In genomic region chr11:120311561-120311960, GRCm38 (mm10) we compare ENCODE assay signal across 8 mouse cellular contexts. TPM values are rescaled to one million over a fixed set of nuclear protein-coding genes. Genes with fewer than 3 reads are reported as not detected.
DNase-seq lines count a peak whose midpoint lies in the region; ATAC-seq lines count a peak whose summit lies in the region.

No protein-coding gene starts in this region.

- DNase-seq in kidney, postnatal 14 days = no peak
- DNase-seq in embryonic facial prominence, embryonic 14.5 days (ENCODE audit: low spot score) = peak; percentile 40
- peak; percentile 71 for DNase-seq in lung, postnatal 36 days
- DNase-seq in left cerebral cortex, postnatal 4 days = no peak
- no peak for DNase-seq in thymus, postnatal 0 days (ENCODE audit: low spot score)
- no peak for DNase-seq in B cell, adult 2 months

- intact Hi-C loops in left cerebral cortex, postnatal 4 days (cut with DNase I) = no loop called here

- H3K4me2 ChIP-seq in kidney, embryonic 15.5 days = peak overlapping the region; percentile 77
- peak overlapping the region; percentile 78 for H3K4me2 ChIP-seq in embryonic facial prominence, embryonic 14.5 days (ENCODE audit: low read depth, low read length)
- peak overlapping the region; percentile 71 for H3K4me2 ChIP-seq in intestine, embryonic 15.5 days (replicated peaks)

- H3K36me3 ChIP-seq in kidney, embryonic 15.5 days = no peaks in the 10 kb centered on the region
- H3K36me3 ChIP-seq in embryonic facial prominence, embryonic 14.5 days (ENCODE audit: control insufficient read depth, insufficient read depth, low read length) = no peaks in the 10 kb centered on the region
- H3K36me3 ChIP-seq in intestine, embryonic 15.5 days = no peaks in the 10 kb centered on the region

- WGBS in kidney, embryonic 15.5 days = 35% methylated on average over 10 of the region's 10 CpGs
- 42% methylated on average over 10 of the region's 10 CpGs for WGBS in embryonic facial prominence, embryonic 14.5 days
- WGBS in intestine, embryonic 15.5 days = 42% methylated on average over 10 of the region's 10 CpGs

- peak overlapping the region; percentile 21; the same call in 1 of the 2 replicates for H3K9ac ChIP-seq in kidney, embryonic 15.5 days
- peak overlapping the region; percentile 72 for H3K9ac ChIP-seq in embryonic facial prominence, embryonic 14.5 days (ENCODE audit: low read depth, low read length)
- H3K9ac ChIP-seq in intestine, embryonic 15.5 days = peak overlapping the region; percentile 61; the same call in 1 of the 2 replicates

- ATAC-seq in kidney, embryonic 15.5 days (replicated peaks; ENCODE audit: low FRiP score) = no peak
- no peak for ATAC-seq in embryonic facial prominence, embryonic 14.5 days (ENCODE audit: low read depth)
- ATAC-seq in intestine, embryonic 15.5 days = no peak

- H3K9me3 ChIP-seq in kidney, embryonic 15.5 days (replicated peaks) = no peaks in the 10 kb centered on the region
- H3K9me3 ChIP-seq in embryonic facial prominence, embryonic 14.5 days (ENCODE audit: control insufficient read depth, low read length) = no peaks in the 10 kb centered on the region
- H3K9me3 ChIP-seq in intestine, embryonic 15.5 days = no peaks in the 10 kb centered on the region

- peak overlapping the region; percentile 45 for H3K4me3 ChIP-seq in kidney, embryonic 15.5 days (replicated peaks)
- peak overlapping the region; percentile 40 for H3K4me3 ChIP-seq in embryonic facial prominence, embryonic 14.5 days (ENCODE audit: low read depth, low read length)
- H3K4me3 ChIP-seq in intestine, embryonic 15.5 days (replicated peaks) = peak overlapping the region; percentile 40

- H3K4me1 ChIP-seq in kidney, embryonic 15.5 days = peaks cover 57% of the 10 kb centered on the region
- peaks cover 22% of the 10 kb centered on the region for H3K4me1 ChIP-seq in embryonic facial prominence, embryonic 14.5 days (ENCODE audit: control insufficient read depth, insufficient read depth, low read length)
- H3K4me1 ChIP-seq in intestine, embryonic 15.5 days (replicated peaks) = peaks cover 30% of the 10 kb centered on the region

- peak overlapping the region; percentile 93 for H3K27ac ChIP-seq in kidney, embryonic 15.5 days
- H3K27ac ChIP-seq in embryonic facial prominence, embryonic 14.5 days (replicated peaks; ENCODE audit: low read depth, low read length) = peak overlapping the region; percentile 82
- peak overlapping the region; percentile 80 for H3K27ac ChIP-seq in intestine, embryonic 15.5 days

- no peaks in the 10 kb centered on the region for H3K27me3 ChIP-seq in kidney, embryonic 15.5 days
- no peaks in the 10 kb centered on the region for H3K27me3 ChIP-seq in embryonic facial prominence, embryonic 14.5 days (replicated peaks; ENCODE audit: control insufficient read depth, insufficient read depth, low read length)
- no peaks in the 10 kb centered on the region for H3K27me3 ChIP-seq in intestine, embryonic 15.5 days (replicated peaks)

RNA-seq across cellular contexts. Expression of gene Actg1, which starts 36.8 kb away (rescaled TPM):
- polyA plus RNA-seq in kidney, embryonic 15.5 days (2015; fragmentation: Nextera tagmentation; extraction: Ambion mirVana) = 2,367 and 2,520 TPM in 2 replicates
- 2,264 and 2,593 TPM in 2 replicates for polyA plus RNA-seq in embryonic facial prominence, embryonic 14.5 days (2014; fragmentation: Nextera tagmentation; extraction: Ambion mirVana)
- polyA plus RNA-seq in intestine, embryonic 15.5 days (2015; fragmentation: Nextera tagmentation; extraction: Ambion mirVana) = 2,607 and 2,658 TPM in 2 replicates
- total RNA-seq in left cerebral cortex, postnatal 4 days (2021) = 1,000 to 10,000 TPM; 3,514 to 3,537 TPM
- 1,815 and 1,857 TPM in 2 replicates for polyA plus RNA-seq in thymus, postnatal 0 days (2015; fragmentation: Nextera tagmentation; extraction: Ambion mirVana)

RNA-seq across cellular contexts. Expression of gene Fscn2, which starts 49.8 kb away (rescaled TPM):
- 1.1 and 1.2 TPM in 2 replicates for polyA plus RNA-seq in kidney, embryonic 15.5 days (2015; fragmentation: Nextera tagmentation; extraction: Ambion mirVana)
- polyA plus RNA-seq in embryonic facial prominence, embryonic 14.5 days (2014; fragmentation: Nextera tagmentation; extraction: Ambion mirVana) = 0.48 and 1.1 TPM in 2 replicates
- 0.18 TPM in 1 of 2 replicates, not detected in the other for polyA plus RNA-seq in intestine, embryonic 15.5 days (2015; fragmentation: Nextera tagmentation; extraction: Ambion mirVana)
- total RNA-seq in left cerebral cortex, postnatal 4 days (2021) = under 1 TPM; 0.42 to 0.44 TPM
- 0.46 and 0.59 TPM in 2 replicates for polyA plus RNA-seq in thymus, postnatal 0 days (2015; fragmentation: Nextera tagmentation; extraction: Ambion mirVana)

Comparison
In these comparisons a context has a peak if more than half of its experiments do, and no peak if none do; other contexts are left out.
1. H3K9ac ChIP-seq: peak in every context shown above with its lines; median percentile 72 in embryonic facial prominence, embryonic 14.5 days; 61 in intestine, embryonic 15.5 days; 21 in kidney, embryonic 15.5 days.
2. DNase-seq: peak in embryonic facial prominence, embryonic 14.5 days (single experiment) and lung, postnatal 36 days (single experiment); none in kidney, postnatal 14 days (single experiment), left cerebral cortex, postnatal 4 days (single experiment), thymus, postnatal 0 days (single experiment) and B cell, adult 2 months (0 of 2).
3. Peak in every context shown above with its lines, with median percentiles within 50 percentile points of each other: H3K27ac ChIP-seq, H3K4me2 ChIP-seq and H3K4me3 ChIP-seq.